Mouse (Mus musculus): ENCODE measurements at regions not wholly inside any gene's neighbourhood (a gene's known extent, or its start where the extent isn't known, plus 50 kb on each side); places are given as distances from the start of the nearest gene placed in this dataset.

- H3K4me1 ChIP-seq (ENCODE audit: insufficient read depth, low read length), result no peaks in the 10 kb centered on the region
- H3K27me3 ChIP-seq (ENCODE audit: insufficient read depth, low read length), result no peaks in the 10 kb centered on the region
- TF ChIP-seq CTCF (IDR thresholded peaks at IDR 0.05), result no peak
- H3K9ac ChIP-seq (replicated peaks; ENCODE audit: low read length, poor library complexity, severe bottlenecking), result no peak overlapping the region
- no peak overlapping the region for H3K4me2 ChIP-seq (ENCODE audit: low read depth, low read length, poor library complexity, severe bottlenecking)
- no peak overlapping the region for H3K27ac ChIP-seq (ENCODE audit: low read depth, low read length)
- DNase-seq (ENCODE audit: low spot score), result no peak
- H3K9me3 ChIP-seq (ENCODE audit: low read length), result no peaks in the 10 kb centered on the region
- no peak overlapping the region for H3K4me3 ChIP-seq (ENCODE audit: low read depth, low read length)
- 67% methylated on average over 5 of the region's 5 CpGs for WGBS
- no peaks in the 10 kb centered on the region for H3K36me3 ChIP-seq (ENCODE audit: insufficient read depth, low read length)
- ATAC-seq (ENCODE audit: low FRiP score), result no peak
Measured at GRCm38 (mm10) chr10:27841042-27841709, 221.6 kb upstream of the Lama2 start.

- DNase-seq (ENCODE audit: low spot score) (peak; percentile 36), ATAC-seq (ENCODE audit: low FRiP score) (no peak)
- no peaks in the 10 kb centered on the region for H3K27me3 ChIP-seq (ENCODE audit: insufficient read depth, low read length)
- TF ChIP-seq CTCF (IDR thresholded peaks at IDR 0.05), result no peak
- H3K4me1 ChIP-seq (ENCODE audit: insufficient read depth, low read length), result no peaks in the 10 kb centered on the region
- no peak overlapping the region for H3K9ac ChIP-seq (replicated peaks; ENCODE audit: low read length, poor library complexity, severe bottlenecking)
- no peaks in the 10 kb centered on the region for H3K36me3 ChIP-seq (ENCODE audit: insufficient read depth, low read length)
- no peak overlapping the region for H3K4me3 ChIP-seq (ENCODE audit: low read depth, low read length)
- no peak overlapping the region for H3K27ac ChIP-seq (ENCODE audit: low read depth, low read length)
- H3K9me3 ChIP-seq (ENCODE audit: low read length), result no peaks in the 10 kb centered on the region
- H3K4me2 ChIP-seq (ENCODE audit: low read depth, low read length, poor library complexity, severe bottlenecking), result no peak overlapping the region
- WGBS, result 73% methylated on average over 2 of the region's 2 CpGs
Measured at GRCm38 (mm10) chr10:27843010-27843409, 223.5 kb upstream of the Lama2 start.

GRCm38 (mm10) chr10:27863625-27864024 is 211.0 kb upstream of the Ptprk start:
- no peak overlapping the region for H3K4me3 ChIP-seq (ENCODE audit: low read depth, low read length)
- H3K36me3 ChIP-seq (ENCODE audit: insufficient read depth, low read length), result no peaks in the 10 kb centered on the region
- ATAC-seq (ENCODE audit: low FRiP score) (no peak), DNase-seq (ENCODE audit: low spot score) (no peak)
- H3K9ac ChIP-seq (replicated peaks; ENCODE audit: low read length, poor library complexity, severe bottlenecking), result no peak overlapping the region
- no peaks in the 10 kb centered on the region for H3K9me3 ChIP-seq (ENCODE audit: low read length)
- 87% methylated on average over 2 of the region's 2 CpGs for WGBS
- no peaks in the 10 kb centered on the region for H3K4me1 ChIP-seq (ENCODE audit: insufficient read depth, low read length)
- H3K27ac ChIP-seq (ENCODE audit: low read depth, low read length), result no peak overlapping the region
- no peak overlapping the region for H3K4me2 ChIP-seq (ENCODE audit: low read depth, low read length, poor library complexity, severe bottlenecking)
- TF ChIP-seq CTCF (IDR thresholded peaks at IDR 0.05), result no peak
- no peaks in the 10 kb centered on the region for H3K27me3 ChIP-seq (ENCODE audit: insufficient read depth, low read length)

GRCm38 (mm10) chr10:27880867-27881266 is 193.8 kb upstream of the Ptprk start:
- Histone ChIP-seq H3K9me3 (ENCODE audit: low read length) (no peaks in the 10 kb centered on the region), H3K4me3 (ENCODE audit: low read depth, low read length) (no peak overlapping the region), H3K27me3 (ENCODE audit: insufficient read depth, low read length) (no peaks in the 10 kb centered on the region), H3K4me1 (ENCODE audit: insufficient read depth, low read length) (no peaks in the 10 kb centered on the region), H3K27ac (ENCODE audit: low read depth, low read length) (no peak overlapping the region), H3K4me2 (ENCODE audit: low read depth, low read length, poor library complexity, severe bottlenecking) (no peak overlapping the region), H3K36me3 (ENCODE audit: insufficient read depth, low read length) (no peaks in the 10 kb centered on the region), H3K9ac (replicated peaks; ENCODE audit: low read length, poor library complexity, severe bottlenecking) (no peak overlapping the region)
- 83% methylated on average over 1 of the region's 1 CpGs for WGBS
- no peak for TF ChIP-seq CTCF (IDR thresholded peaks at IDR 0.05)
- DNase-seq (ENCODE audit: low spot score), result no peak
- no peak for ATAC-seq (ENCODE audit: low FRiP score)

GRCm38 (mm10) chr10:27891778-27892512 is 182.7 kb upstream of the Ptprk start:
- 0 out of 2 replicates have a peak, but pooled peaks have one; percentile 52 for ATAC-seq (ENCODE audit: low FRiP score)
- H3K36me3 ChIP-seq (ENCODE audit: insufficient read depth, low read length), result no peaks in the 10 kb centered on the region
- H3K9ac ChIP-seq (replicated peaks; ENCODE audit: low read length, poor library complexity, severe bottlenecking), result no peak overlapping the region
- 25% methylated on average over 2 of the region's 2 CpGs for WGBS
- H3K4me3 ChIP-seq (ENCODE audit: low read depth, low read length), result no peak overlapping the region
- no peak overlapping the region for H3K27ac ChIP-seq (ENCODE audit: low read depth, low read length)
- H3K4me2 ChIP-seq (ENCODE audit: low read depth, low read length, poor library complexity, severe bottlenecking), result no peak overlapping the region
- H3K4me1 ChIP-seq (ENCODE audit: insufficient read depth, low read length), result no peaks in the 10 kb centered on the region
- H3K9me3 ChIP-seq (ENCODE audit: low read length), result no peaks in the 10 kb centered on the region
- no peaks in the 10 kb centered on the region for H3K27me3 ChIP-seq (ENCODE audit: insufficient read depth, low read length)
- no peak for TF ChIP-seq CTCF (IDR thresholded peaks at IDR 0.05)
- peak; percentile 53 for DNase-seq (ENCODE audit: low spot score)

- Histone ChIP-seq H3K4me2 (ENCODE audit: low read depth, low read length, poor library complexity, severe bottlenecking) (no peak overlapping the region), H3K36me3 (ENCODE audit: insufficient read depth, low read length) (no peaks in the 10 kb centered on the region), H3K27me3 (ENCODE audit: insufficient read depth, low read length) (no peaks in the 10 kb centered on the region), H3K4me1 (ENCODE audit: insufficient read depth, low read length) (no peaks in the 10 kb centered on the region), H3K27ac (ENCODE audit: low read depth, low read length) (no peak overlapping the region), H3K9ac (replicated peaks; ENCODE audit: low read length, poor library complexity, severe bottlenecking) (no peak overlapping the region), H3K9me3 (ENCODE audit: low read length) (no peaks in the 10 kb centered on the region), H3K4me3 (ENCODE audit: low read depth, low read length) (no peak overlapping the region)
- TF ChIP-seq CTCF (IDR thresholded peaks at IDR 0.05), result no peak
- 71% methylated on average over 2 of the region's 2 CpGs for WGBS
- ATAC-seq (ENCODE audit: low FRiP score) (no peak), DNase-seq (ENCODE audit: low spot score) (no peak)
Measured at GRCm38 (mm10) chr10:27916406-27916805, 158.2 kb upstream of the Ptprk start.
